Mouse (Mus musculus): Measurements from ENCODE around the gene Oser1. TPM values are rescaled to one million over a fixed set of nuclear protein-coding genes. Genes with fewer than 3 reads are reported as not detected.

The Oser1 gene
- polyA plus RNA-seq, 1 experiment from 2014 or later = 56.8 TPM

- H3K9me3 ChIP-seq (ENCODE audit: control insufficient read depth, low read length) = no peaks in the 10 kb centered on the region
- peaks cover 91% of the 10 kb centered on the region for H3K36me3 ChIP-seq (ENCODE audit: control insufficient read depth, insufficient read depth, low read length)
- ATAC-seq (ENCODE audit: insufficient number of reproducible peaks, insufficient read depth, low FRiP score, low read depth) = no peak
- 85% methylated on average over 1 of the region's 1 CpGs for WGBS
- 0 out of 2 replicates have a peak, but pooled peaks cover 10% of the 10 kb centered on the region for H3K27me3 ChIP-seq (ENCODE audit: control insufficient read depth, insufficient read depth, low read length)
- H3K4me2 ChIP-seq (ENCODE audit: low read length) = no peak overlapping the region
- H3K9ac ChIP-seq (ENCODE audit: low read length) = no peak overlapping the region
- no peak overlapping the region for H3K4me3 ChIP-seq (ENCODE audit: control insufficient read depth in 1 of 2, insufficient read depth in 1 of 2, low read depth in 1 of 2, low read length in 2 of 2)
- peaks cover 35 to 73% of the 10 kb centered on the region in 2 experiments for H3K4me1 ChIP-seq (ENCODE audit: control insufficient read depth in 2 of 2, insufficient read depth in 2 of 2, low read length in 2 of 2)
- H3K27ac ChIP-seq (replicated peaks in 1 of 2; ENCODE audit: control insufficient read depth in 1 of 2, insufficient read depth in 1 of 2, low read depth in 2 of 2, low read length in 2 of 2) = no peak overlapping the region; a peak in 1 of 4 replicates
These were observed 51.9 kb downstream of the Oser1 start for GRCm38 (mm10) chr2:163372627-163373026.

- Histone ChIP-seq H3K9ac (ENCODE audit: low read length) (peak overlapping the region; percentile 6; the same call in 1 of the 2 replicates), H3K27me3 (ENCODE audit: control insufficient read depth, insufficient read depth, low read length) (no peaks in the 10 kb centered on the region), H3K36me3 (ENCODE audit: control insufficient read depth, insufficient read depth, low read length) (peaks cover 91% of the 10 kb centered on the region), H3K4me2 (ENCODE audit: low read length) (no peak overlapping the region), H3K4me1 (ENCODE audit: control insufficient read depth in 2 of 2, insufficient read depth in 2 of 2, low read length in 2 of 2) (peaks cover 21 to 54% of the 10 kb centered on the region in 2 experiments), H3K9me3 (ENCODE audit: control insufficient read depth, low read length) (no peaks in the 10 kb centered on the region), H3K27ac (replicated peaks in 1 of 2; ENCODE audit: control insufficient read depth in 1 of 2, insufficient read depth in 1 of 2, low read depth in 2 of 2, low read length in 2 of 2) (peak overlapping the region; percentile 29 to 52; a peak in 3 of 4 replicates), H3K4me3 (ENCODE audit: control insufficient read depth in 1 of 2, insufficient read depth in 1 of 2, low read depth in 1 of 2, low read length in 2 of 2) (no peak overlapping the region)
- no peak for ATAC-seq (ENCODE audit: insufficient number of reproducible peaks, insufficient read depth, low FRiP score, low read depth)
- 31% methylated on average over 4 of the region's 4 CpGs for WGBS
These were observed 54.3 kb downstream of the Oser1 start for GRCm38 (mm10) chr2:163370175-163370574.

GRCm38 (mm10) chr2:163364785-163365541, 59.5 kb downstream of the Oser1 start:
- Histone ChIP-seq H3K4me1 (ENCODE audit: control insufficient read depth in 2 of 2, insufficient read depth in 2 of 2, low read length in 2 of 2) (peaks cover 55 to 69% of the 10 kb centered on the region in 2 experiments), H3K4me2 (ENCODE audit: low read length) (peak overlapping the region; percentile 51), H3K9ac (ENCODE audit: low read length) (peak overlapping the region; percentile 70), H3K27ac (replicated peaks in 1 of 2; ENCODE audit: control insufficient read depth in 1 of 2, insufficient read depth in 1 of 2, low read depth in 2 of 2, low read length in 2 of 2) (peak overlapping the region; percentile 96 to 98), H3K27me3 (ENCODE audit: control insufficient read depth, insufficient read depth, low read length) (no peaks in the 10 kb centered on the region), H3K36me3 (ENCODE audit: control insufficient read depth, insufficient read depth, low read length) (peaks cover 65% of the 10 kb centered on the region), H3K9me3 (ENCODE audit: control insufficient read depth, low read length) (no peaks in the 10 kb centered on the region), H3K4me3 (ENCODE audit: control insufficient read depth in 1 of 2, insufficient read depth in 1 of 2, low read depth in 1 of 2, low read length in 2 of 2) (no peak overlapping the region)
- no peak for ATAC-seq (ENCODE audit: insufficient number of reproducible peaks, insufficient read depth, low FRiP score, low read depth)
- 35% methylated on average over 18 of the region's 18 CpGs for WGBS

DNA sequence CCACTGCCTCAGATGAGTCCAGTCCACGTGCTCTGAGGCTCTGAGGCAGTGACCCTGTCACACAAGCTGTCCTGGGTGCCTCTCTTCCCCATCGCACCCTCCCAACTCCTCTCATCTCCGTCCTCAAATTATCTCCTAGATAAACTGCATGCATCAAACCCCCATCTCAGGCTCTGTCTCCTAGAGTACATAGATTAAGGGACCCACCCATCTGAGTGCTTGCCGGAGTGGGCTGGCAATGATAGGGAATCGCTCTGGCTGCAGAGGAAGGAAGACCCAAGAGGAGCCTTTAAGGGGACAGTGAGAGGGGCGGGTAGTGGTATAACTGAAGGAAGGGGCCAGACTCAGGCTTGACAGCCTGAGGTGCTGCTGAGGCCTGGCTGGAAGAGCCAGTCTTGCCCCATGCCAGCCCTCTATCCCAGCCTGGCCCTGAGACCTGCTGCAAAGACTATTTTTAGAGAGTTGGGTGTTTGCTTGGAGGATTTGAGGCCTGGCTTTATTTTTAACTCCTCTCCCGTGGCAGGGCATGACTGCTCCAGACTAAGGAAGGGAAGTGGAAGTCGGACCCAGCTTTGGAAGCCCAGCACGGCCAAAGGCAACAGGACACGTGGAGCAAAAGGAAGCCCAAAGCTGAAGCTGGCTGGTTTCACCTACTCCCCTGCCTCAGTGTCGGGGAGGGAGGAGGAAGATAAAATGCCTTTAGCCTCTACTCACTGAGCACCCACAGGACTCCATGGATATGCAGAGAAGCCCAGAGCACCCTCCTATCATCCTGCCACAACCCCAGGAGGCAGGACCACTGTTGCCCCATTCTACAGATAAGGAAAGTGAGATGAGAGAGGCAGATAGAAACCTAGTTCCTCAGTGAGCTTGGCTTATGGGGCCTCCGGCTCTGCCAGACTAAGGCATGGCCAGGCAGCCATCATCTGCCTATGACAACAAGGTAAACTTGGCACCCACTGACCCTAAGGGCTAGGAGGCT, 61.3 kb downstream of the Oser1 start:
- Histone ChIP-seq H3K4me1 (ENCODE audit: control insufficient read depth in 2 of 2, insufficient read depth in 2 of 2, low read length in 2 of 2) (peaks cover 64 to 75% of the 10 kb centered on the region in 2 experiments), H3K9ac (ENCODE audit: low read length) (peak overlapping the region; percentile 70), H3K4me3 (ENCODE audit: control insufficient read depth in 1 of 2, insufficient read depth in 1 of 2, low read depth in 1 of 2, low read length in 2 of 2) (no peak overlapping the region), H3K27ac (replicated peaks in 1 of 2; ENCODE audit: control insufficient read depth in 1 of 2, insufficient read depth in 1 of 2, low read depth in 2 of 2, low read length in 2 of 2) (peak overlapping the region; percentile 96 to 98), H3K9me3 (ENCODE audit: control insufficient read depth, low read length) (no peaks in the 10 kb centered on the region), H3K27me3 (ENCODE audit: control insufficient read depth, insufficient read depth, low read length) (no peaks in the 10 kb centered on the region), H3K4me2 (ENCODE audit: low read length) (peak overlapping the region; percentile 51), H3K36me3 (ENCODE audit: control insufficient read depth, insufficient read depth, low read length) (peaks cover 54% of the 10 kb centered on the region)
- peak; percentile 80 for ATAC-seq (ENCODE audit: insufficient number of reproducible peaks, insufficient read depth, low FRiP score, low read depth)
- 19% methylated on average over 11 of the region's 12 CpGs for WGBS

- Histone ChIP-seq H3K9me3 (ENCODE audit: control insufficient read depth, low read length) (no peaks in the 10 kb centered on the region), H3K27ac (replicated peaks in 1 of 2; ENCODE audit: control insufficient read depth in 1 of 2, insufficient read depth in 1 of 2, low read depth in 2 of 2, low read length in 2 of 2) (peak overlapping the region; percentile 86 to 98), H3K4me1 (ENCODE audit: control insufficient read depth in 2 of 2, insufficient read depth in 2 of 2, low read length in 2 of 2) (peaks cover 72 to 91% of the 10 kb centered on the region in 2 experiments), H3K36me3 (ENCODE audit: control insufficient read depth, insufficient read depth, low read length) (peaks cover 39% of the 10 kb centered on the region), H3K27me3 (ENCODE audit: control insufficient read depth, insufficient read depth, low read length) (no peaks in the 10 kb centered on the region), H3K9ac (ENCODE audit: low read length) (peak overlapping the region; percentile 57), H3K4me2 (ENCODE audit: low read length) (peak overlapping the region; percentile 26), H3K4me3 (ENCODE audit: control insufficient read depth in 1 of 2, insufficient read depth in 1 of 2, low read depth in 1 of 2, low read length in 2 of 2) (no peak overlapping the region)
- ATAC-seq (ENCODE audit: insufficient number of reproducible peaks, insufficient read depth, low FRiP score, low read depth) = no peak
- 36% methylated on average over 16 of the region's 16 CpGs for WGBS
These were observed 63.5 kb downstream of the Oser1 start for GRCm38 (mm10) chr2:163360858-163361623.

GRCm38 (mm10) chr2:163359253-163359652, 65.2 kb downstream of the Oser1 start:
- peaks cover 71 to 94% of the 10 kb centered on the region in 2 experiments for H3K4me1 ChIP-seq (ENCODE audit: control insufficient read depth in 2 of 2, insufficient read depth in 2 of 2, low read length in 2 of 2)
- H3K36me3 ChIP-seq (ENCODE audit: control insufficient read depth, insufficient read depth, low read length) = peaks cover 27% of the 10 kb centered on the region
- peak overlapping the region; percentile 35 for H3K4me2 ChIP-seq (ENCODE audit: low read length)
- no peaks in the 10 kb centered on the region for H3K27me3 ChIP-seq (ENCODE audit: control insufficient read depth, insufficient read depth, low read length)
- H3K9ac ChIP-seq (ENCODE audit: low read length) = peak overlapping the region; percentile 57
- ATAC-seq (ENCODE audit: insufficient number of reproducible peaks, insufficient read depth, low FRiP score, low read depth) = 0 out of 2 replicates have a peak, but pooled peaks have one; percentile 5
- H3K27ac ChIP-seq (replicated peaks in 1 of 2; ENCODE audit: control insufficient read depth in 1 of 2, insufficient read depth in 1 of 2, low read depth in 2 of 2, low read length in 2 of 2) = peak overlapping the region; percentile 86 to 98
- H3K9me3 ChIP-seq (ENCODE audit: control insufficient read depth, low read length) = no peaks in the 10 kb centered on the region
- WGBS = 6% methylated on average over 2 of the region's 2 CpGs
- H3K4me3 ChIP-seq (ENCODE audit: control insufficient read depth in 1 of 2, insufficient read depth in 1 of 2, low read depth in 1 of 2, low read length in 2 of 2) = no peak overlapping the region

GRCm38 (mm10) chr2:163358662-163359061, 65.8 kb downstream of the Oser1 start:
- H3K4me3 ChIP-seq (ENCODE audit: control insufficient read depth in 1 of 2, insufficient read depth in 1 of 2, low read depth in 1 of 2, low read length in 2 of 2) = no peak overlapping the region
- 45% methylated on average over 5 of the region's 5 CpGs for WGBS
- no peak for ATAC-seq (ENCODE audit: insufficient number of reproducible peaks, insufficient read depth, low FRiP score, low read depth)
- peak overlapping the region; percentile 57 for H3K9ac ChIP-seq (ENCODE audit: low read length)
- H3K27me3 ChIP-seq (ENCODE audit: control insufficient read depth, insufficient read depth, low read length) = no peaks in the 10 kb centered on the region
- H3K36me3 ChIP-seq (ENCODE audit: control insufficient read depth, insufficient read depth, low read length) = peaks cover 24% of the 10 kb centered on the region
- peak overlapping the region; percentile 35 for H3K4me2 ChIP-seq (ENCODE audit: low read length)
- H3K27ac ChIP-seq (replicated peaks in 1 of 2; ENCODE audit: control insufficient read depth in 1 of 2, insufficient read depth in 1 of 2, low read depth in 2 of 2, low read length in 2 of 2) = peak overlapping the region; percentile 2 to 98; a peak in 3 of 4 replicates
- H3K4me1 ChIP-seq (ENCODE audit: control insufficient read depth in 2 of 2, insufficient read depth in 2 of 2, low read length in 2 of 2) = peaks cover 69 to 93% of the 10 kb centered on the region in 2 experiments
- H3K9me3 ChIP-seq (ENCODE audit: control insufficient read depth, low read length) = no peaks in the 10 kb centered on the region
